Mouse (Mus musculus): ENCODE measurements around the gene Rrp9. TPM values are rescaled to one million over a fixed set of nuclear protein-coding genes. Genes with fewer than 3 reads are reported as not detected.
A peak's percentile ranks its signal among the peaks of the same experiment; 100 is the strongest.

Rrp9 gene
- total and polyA plus RNA-seq, 3 experiments: 315 to 395 TPM; not detected in 1

- H3K4me1 ChIP-seq (ENCODE audit: control insufficient read depth in 1 of 2, insufficient read depth in 2 of 2, low read length in 2 of 2): no peaks in the 10 kb centered on the region
- TF ChIP-seq UBTF (IDR thresholded peaks at IDR 0.05; ENCODE audit: borderline replicate concordance, insufficient read depth, low read depth, low read length): no peak
- no peak for TF ChIP-seq JUND (IDR thresholded peaks at IDR 0.05; ENCODE audit: low read depth, low read length)
- no peak for TF ChIP-seq E2F4 (IDR thresholded peaks at IDR 0.05; ENCODE audit: borderline replicate concordance, low read depth, low read length)
- no peak for TF ChIP-seq ELF1 (IDR thresholded peaks at IDR 0.05; ENCODE audit: low read depth, low read length)
- no peak for TF ChIP-seq ZKSCAN1 (IDR thresholded peaks at IDR 0.05; ENCODE audit: low read depth, low read length)
- no peak for TF ChIP-seq HCFC1 (IDR thresholded peaks at IDR 0.05; ENCODE audit: low read depth, low read length)
- TF ChIP-seq MAFK (IDR thresholded peaks at IDR 0.05; ENCODE audit: borderline replicate concordance, low read depth, low read length): no peak
- no peak for TF ChIP-seq MEF2A (IDR thresholded peaks at IDR 0.05; ENCODE audit: extremely low read depth, insufficient replicate concordance, low read depth, low read length, poor library complexity, severe bottlenecking)
- TF ChIP-seq ETS1 (IDR thresholded peaks at IDR 0.05; ENCODE audit: low read depth, low read length): no peak
- TF ChIP-seq SMC3 (IDR thresholded peaks at IDR 0.05; ENCODE audit: low read depth, low read length): no peak
- TF ChIP-seq TBP (IDR thresholded peaks at IDR 0.05; ENCODE audit: low read depth, low read length): no peak
- no peak for TF ChIP-seq KAT2A (conservative IDR thresholded peaks at IDR 0.05; ENCODE audit: low read depth, low read length)
- TF ChIP-seq TCF12 (IDR thresholded peaks at IDR 0.05; ENCODE audit: low read depth, low read length): no peak
- TF ChIP-seq SIN3A (IDR thresholded peaks at IDR 0.05; ENCODE audit: low read length): no peak
- no peak for TF ChIP-seq POLR2A (IDR thresholded peaks at IDR 0.05; ENCODE audit: control insufficient read depth in 1 of 2, insufficient read depth in 1 of 2, low read depth in 1 of 2, low read length in 2 of 2, poor library complexity in 1 of 2)
- TF ChIP-seq NELFE (IDR thresholded peaks at IDR 0.05; ENCODE audit: low read depth, low read length): no peak
- peaks cover 0 to 3% of the 10 kb centered on the region in 2 experiments; a peak in 2 of 4 replicates for H3K27me3 ChIP-seq (ENCODE audit: control insufficient read depth in 1 of 2, insufficient read depth in 2 of 2, low read length in 2 of 2)
- peak; percentile 41 for DNase-seq (ENCODE audit: low read depth, low spot score)
- no peak overlapping the region for H3K27ac ChIP-seq (ENCODE audit: control insufficient read depth, low read depth, low read length)
- H3K79me2 ChIP-seq (ENCODE audit: control insufficient read depth, insufficient read depth, low read length, poor library complexity): no peaks in the 10 kb centered on the region
- H3K9ac ChIP-seq (ENCODE audit: control insufficient read depth, low read depth, low read length, poor library complexity, severe bottlenecking): no peak overlapping the region
- H3K4me3 ChIP-seq (ENCODE audit: control insufficient read depth in 1 of 2, insufficient read depth in 1 of 2, low read depth in 2 of 2, low read length in 2 of 2): no peak overlapping the region
- no peaks in the 10 kb centered on the region for H3K36me3 ChIP-seq (ENCODE audit: control insufficient read depth in 1 of 2, insufficient read depth in 2 of 2, low read length in 2 of 2)
- no peaks in the 10 kb centered on the region for H3K9me3 ChIP-seq (replicated peaks; ENCODE audit: insufficient read depth, low read length)
Measured at GRCm38 (mm10) chr9:106504246-106504645, 28.5 kb downstream of the Rrp9 start.

GRCm38 (mm10) chr9:106509356-106509755 is 33.6 kb downstream of the Rrp9 start:
- H3K4me1 ChIP-seq (ENCODE audit: control insufficient read depth in 1 of 2, insufficient read depth in 2 of 2, low read length in 2 of 2): peaks cover 0 to 9% of the 10 kb centered on the region in 2 experiments; a peak in 2 of 4 replicates

More at GRCm38 (mm10) chr9:106509356-106509755, 33.6 kb downstream of the Rrp9 start:
- Histone ChIP-seq H3K4me3 (ENCODE audit: control insufficient read depth in 1 of 2, insufficient read depth in 1 of 2, low read depth in 2 of 2, low read length in 2 of 2) (no peak overlapping the region), H3K9ac (ENCODE audit: control insufficient read depth, low read depth, low read length, poor library complexity, severe bottlenecking) (no peak overlapping the region), H3K79me2 (ENCODE audit: control insufficient read depth, insufficient read depth, low read length, poor library complexity) (no peaks in the 10 kb centered on the region), H3K27me3 (ENCODE audit: control insufficient read depth in 1 of 2, insufficient read depth in 2 of 2, low read length in 2 of 2) (peaks cover 3% of the 10 kb centered on the region in 2 experiments; a peak in 2 of 4 replicates), H3K36me3 (ENCODE audit: control insufficient read depth in 1 of 2, insufficient read depth in 2 of 2, low read length in 2 of 2) (peaks cover 0 to 5% of the 10 kb centered on the region in 2 experiments; a peak in 2 of 4 replicates), H3K9me3 (replicated peaks; ENCODE audit: insufficient read depth, low read length) (no peaks in the 10 kb centered on the region), H3K27ac (ENCODE audit: control insufficient read depth, low read depth, low read length) (no peak overlapping the region)
- TF ChIP-seq MYB (IDR thresholded peaks at IDR 0.05; ENCODE audit: low read depth, low read length): no peak
- TF ChIP-seq ZC3H11A (IDR thresholded peaks at IDR 0.05; ENCODE audit: low read depth, low read length): no peak
- no peak for TF ChIP-seq HCFC1 (IDR thresholded peaks at IDR 0.05; ENCODE audit: low read depth, low read length)
- no peak for TF ChIP-seq POLR2AphosphoS5 (IDR thresholded peaks at IDR 0.05; ENCODE audit: borderline replicate concordance, low read depth, low read length)
- no peak for TF ChIP-seq NELFE (IDR thresholded peaks at IDR 0.05; ENCODE audit: low read depth, low read length)
- TF ChIP-seq BHLHE40 (IDR thresholded peaks at IDR 0.05; ENCODE audit: borderline replicate concordance, low read depth, low read length): no peak
- TF ChIP-seq TAL1 (IDR thresholded peaks at IDR 0.05; ENCODE audit: low read length): no peak
- no peak for TF ChIP-seq MAFK (IDR thresholded peaks at IDR 0.05; ENCODE audit: borderline replicate concordance, low read depth, low read length)
- no peak for TF ChIP-seq MXI1 (IDR thresholded peaks at IDR 0.05; ENCODE audit: low read depth, low read length)
- no peak for TF ChIP-seq CHD2 (IDR thresholded peaks at IDR 0.05; ENCODE audit: low read length)
- no peak for TF ChIP-seq USF1 (IDR thresholded peaks at IDR 0.05; ENCODE audit: low read depth, low read length)
- no peak for TF ChIP-seq MAZ (IDR thresholded peaks at IDR 0.05; ENCODE audit: low read depth, low read length)
- no peak for TF ChIP-seq KAT2A (conservative IDR thresholded peaks at IDR 0.05; ENCODE audit: low read depth, low read length)
- DNase-seq (ENCODE audit: low read depth, low spot score): no peak
